Mouse (Mus musculus) kidney, embryonic 14.5 days (tissue): ENCODE measurements around the gene Stk40. TPM values are rescaled to one million over a fixed set of nuclear protein-coding genes. Genes with fewer than 3 reads are reported as not detected.

Experiments used
- ATAC-seq: fragments of 200-750 bp; cut with Nextera tagmentation; 2 replicates; pipeline ENCODE4 v1.8.0; 2017; ENCODE audit warnings: moderate number of reproducible peaks, mild to moderate bottlenecking, moderate TSS enrichment, moderate library complexity; ENCODE audit not compliant: low FRiP score, low TSS enrichment
- H3K27ac ChIP-seq: fragments of 300-500 bp; sonication (generic); 2 replicates; pipeline ENCODE4 v1.5.1; 2014; ENCODE audit warnings: low read depth, mild to moderate bottlenecking, low read length, moderate library complexity, mixed read lengths
- H3K27me3 ChIP-seq: fragments of 300-500 bp; sonication (generic); 2 replicates; pipeline ENCODE4 v1.6.1; 2014; ENCODE audit warnings: mild to moderate bottlenecking, low read length; ENCODE audit not compliant: control insufficient read depth, insufficient read depth
- H3K36me3 ChIP-seq: fragments of 300-500 bp; sonication (generic); 2 replicates; pipeline ENCODE4 v1.6.1; 2014; ENCODE audit warnings: low read length, mixed read lengths; ENCODE audit not compliant: control insufficient read depth, insufficient read depth
- H3K4me1 ChIP-seq: fragments of 300-500 bp; sonication (generic); 2 replicates; pipeline ENCODE4 v1.6.1; 2014; ENCODE audit warnings: low read length, mixed read lengths; ENCODE audit not compliant: control insufficient read depth, insufficient read depth
- H3K4me2 ChIP-seq: fragments of 300-500 bp; sonication (generic); replicated peaks from 2 replicates; pipeline ENCODE4 v1.6.1; 2014; ENCODE audit warnings: low read depth, mild to moderate bottlenecking, low read length
- H3K4me3 ChIP-seq: fragments of 300-500 bp; sonication (generic); 2 replicates; pipeline ENCODE4 v1.5.1; 2014; ENCODE audit warnings: mild to moderate bottlenecking, low read length
- H3K9ac ChIP-seq: fragments of 300-500 bp; sonication (generic); 2 replicates; pipeline ENCODE4 v1.6.1; 2014; ENCODE audit warnings: low read depth, mild to moderate bottlenecking, low read length, moderate library complexity
- H3K9me3 ChIP-seq: fragments of 300-500 bp; sonication (generic); 2 replicates; pipeline ENCODE4 v1.6.1; 2016; ENCODE audit warnings: low read length; ENCODE audit not compliant: control insufficient read depth
- WGBS: fragments of 180-500 bp; shearing (Covaris S2); extraction: QIAGEN DNeasy Blood & Tissue Kit; methylation state at CpG from one replicate; pipeline ENCODE4 v1.1.7; 2014; 5-methylcytosine and 5-hydroxymethylcytosine counted together
- polyA plus RNA-seq: library from polyadenylated mRNA; unstranded; fragments of >200 nt; fragmentation: Nextera tagmentation; extraction: Ambion mirVana; gene quantifications from 2 replicates; pipeline ENCODE4 v1.2.1, GENCODE M21; 2014

Gene Stk40
- polyA plus RNA-seq: 19.1 and 24.9 TPM in 2 replicates

- peak; percentile 95 for ATAC-seq
- Histone ChIP-seq H3K9ac (peak within 1 kb of the TSS; percentile 89), H3K27me3 (no peaks in the 10 kb centered on the region), H3K4me3 (peak within 1 kb of the TSS; percentile 94), H3K27ac (peak within 1 kb of the TSS; percentile 79; the same call in 1 of the 2 replicates), H3K4me1 (peaks cover 25% of the 10 kb centered on the region), H3K4me2 (peak within 1 kb of the TSS; percentile 74), H3K36me3 (peaks cover 5% of the 10 kb centered on the region; the same call in 1 of the 2 replicates), H3K9me3 (no peaks in the 10 kb centered on the region)
- under 1% methylated on average over 34 of the region's 34 CpGs for WGBS
These were observed at the start of gene Stk40 for GRCm38 (mm10) chr4:126103590-126104068. TSS of gene Stk40 (plus strand) at chr4:126103957.

- 17% methylated on average over 19 of the region's 19 CpGs for WGBS
- H3K4me3 ChIP-seq: peak overlapping the region; percentile 64
- H3K9me3 ChIP-seq: no peaks in the 10 kb centered on the region
- H3K27me3 ChIP-seq: no peaks in the 10 kb centered on the region
- 0 out of 2 replicates have a peak, but pooled peaks have one; percentile 14 for ATAC-seq
- H3K4me1 ChIP-seq: peaks cover 7% of the 10 kb centered on the region; the same call in 1 of the 2 replicates
- H3K36me3 ChIP-seq: peaks cover 31% of the 10 kb centered on the region; the same call in 1 of the 2 replicates
- peak overlapping the region; percentile 67 for H3K9ac ChIP-seq
- H3K4me2 ChIP-seq: peak overlapping the region; percentile 66
- peak overlapping the region; percentile 33; the same call in 1 of the 2 replicates for H3K27ac ChIP-seq
These were observed 46.3 kb upstream of the Stk40 start for GRCm38 (mm10) chr4:126057207-126058133.

GRCm38 (mm10) chr4:126058134-126058996 is 45.4 kb upstream of the Stk40 start, which contains the start of gene Oscp1:
TSS of gene Oscp1 (plus strand) at chr4:126058565.
- Histone ChIP-seq H3K27ac (peak within 1 kb of the TSS; percentile 33; the same call in 1 of the 2 replicates), H3K9ac (peak within 1 kb of the TSS; percentile 67), H3K36me3 (peaks cover 24% of the 10 kb centered on the region; the same call in 1 of the 2 replicates), H3K4me2 (peak within 1 kb of the TSS; percentile 66), H3K4me3 (peak within 1 kb of the TSS; percentile 64), H3K27me3 (no peaks in the 10 kb centered on the region), H3K4me1 (peaks cover 7% of the 10 kb centered on the region; the same call in 1 of the 2 replicates), H3K9me3 (no peaks in the 10 kb centered on the region)
- peak; percentile 98 for ATAC-seq
- under 1% methylated on average over 57 of the region's 57 CpGs for whole genome bisulfite sequencing

- WGBS: 40% methylated on average over 9 of the region's 9 CpGs
- Histone ChIP-seq H3K27ac (no peak overlapping the region), H3K4me2 (peak overlapping the region; percentile 66), H3K4me3 (peak overlapping the region; percentile 64), H3K27me3 (no peaks in the 10 kb centered on the region), H3K36me3 (peaks cover 18% of the 10 kb centered on the region; the same call in 1 of the 2 replicates), H3K9me3 (no peaks in the 10 kb centered on the region), H3K9ac (peak overlapping the region; percentile 67), H3K4me1 (peaks cover 7% of the 10 kb centered on the region; the same call in 1 of the 2 replicates)
- ATAC-seq: no peak
These were observed 44.8 kb upstream of the Stk40 start for GRCm38 (mm10) chr4:126058997-126059362.

GRCm38 (mm10) chr4:126062856-126063255 is 40.9 kb upstream of the Stk40 start:
- WGBS: 43% methylated on average over 1 of the region's 1 CpGs
- H3K27ac ChIP-seq: no peak overlapping the region
- H3K36me3 ChIP-seq: no peaks in the 10 kb centered on the region
- H3K27me3 ChIP-seq: no peaks in the 10 kb centered on the region
- H3K9me3 ChIP-seq: no peaks in the 10 kb centered on the region
- H3K4me3 ChIP-seq: no peak overlapping the region
- no peaks in the 10 kb centered on the region; the same call in 1 of the 2 replicates for H3K4me1 ChIP-seq
- no peak overlapping the region for H3K4me2 ChIP-seq
- no peak for ATAC-seq
- no peak overlapping the region for H3K9ac ChIP-seq

- Histone ChIP-seq H3K9ac (no peak overlapping the region), H3K36me3 (no peaks in the 10 kb centered on the region), H3K4me2 (no peak overlapping the region), H3K27ac (no peak overlapping the region), H3K4me1 (no peaks in the 10 kb centered on the region), H3K4me3 (no peak overlapping the region), H3K9me3 (no peaks in the 10 kb centered on the region), H3K27me3 (no peaks in the 10 kb centered on the region)
- ATAC-seq: no peak
- 83% methylated on average over 7 of the region's 7 CpGs for WGBS
These were observed 38.5 kb upstream of the Stk40 start for GRCm38 (mm10) chr4:126065241-126065640.

GRCm38 (mm10) chr4:126067401-126068077 is 36.2 kb upstream of the Stk40 start:
- H3K9me3 ChIP-seq: no peaks in the 10 kb centered on the region
- H3K27me3 ChIP-seq: no peaks in the 10 kb centered on the region
- 56% methylated on average over 15 of the region's 15 CpGs for WGBS
- ATAC-seq: no peak
- H3K9ac ChIP-seq: no peak overlapping the region
- no peaks in the 10 kb centered on the region for H3K4me1 ChIP-seq
- H3K27ac ChIP-seq: no peak overlapping the region
- H3K36me3 ChIP-seq: no peaks in the 10 kb centered on the region
- H3K4me2 ChIP-seq: no peak overlapping the region
- no peak overlapping the region for H3K4me3 ChIP-seq

GRCm38 (mm10) chr4:126068842-126069241 is 34.9 kb upstream of the Stk40 start:
- H3K4me1 ChIP-seq: no peaks in the 10 kb centered on the region
- H3K4me2 ChIP-seq: no peak overlapping the region
- WGBS: 91% methylated on average over 6 of the region's 6 CpGs
- H3K27me3 ChIP-seq: no peaks in the 10 kb centered on the region
- no peak overlapping the region for H3K4me3 ChIP-seq
- H3K9me3 ChIP-seq: no peaks in the 10 kb centered on the region
- H3K27ac ChIP-seq: no peak overlapping the region
- no peaks in the 10 kb centered on the region for H3K36me3 ChIP-seq
- no peak overlapping the region for H3K9ac ChIP-seq
- ATAC-seq: no peak
